Mouse (Mus musculus) T-cell, adult 2 months (primary cell): ENCODE measurements around the gene Aass.

Experiments used
- DNase-seq: peaks from one replicate; pipeline ENCODE4 v3.0.0; 2022; ENCODE audit warnings: low spot score

Aass gene

GRCm38 (mm10) chr6:23055734-23056133, 77.1 kb downstream of the Aass start:
- DNase-seq = no peak

GRCm38 (mm10) chr6:23048836-23049235, 84.0 kb downstream of the Aass start:
- no peak for DNase-seq

- no peak for DNase-seq
These were observed 104.5 kb downstream of the Aass start for GRCm38 (mm10) chr6:23028251-23028650.
